Mouse (Mus musculus): ENCODE data around the gene AK157302. TPM values are rescaled to one million over a fixed set of nuclear protein-coding genes. Genes with fewer than 3 reads are reported as not detected.

Gene AK157302
- total RNA-seq, 2 experiments from 2014 or later, result 9.0 to 10.0 TPM

DNA sequence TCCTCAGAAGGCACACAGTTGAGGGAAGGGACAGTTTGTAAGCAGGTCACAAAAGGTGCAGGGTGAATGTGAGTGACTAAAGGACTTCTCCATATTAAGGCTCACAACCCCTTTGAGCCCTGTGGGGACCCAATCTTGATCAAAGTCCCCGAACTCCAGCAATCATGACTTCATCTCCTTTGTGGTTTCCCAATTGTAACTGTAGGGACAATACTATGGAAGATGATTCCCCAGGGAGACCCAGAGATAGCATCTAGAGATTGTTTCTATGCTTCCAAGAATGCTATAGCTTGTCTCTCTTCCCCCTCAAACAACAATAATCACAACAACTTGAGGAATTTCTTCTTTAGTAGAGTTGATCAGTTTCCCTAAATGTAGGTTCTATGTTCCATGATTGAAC lies 47.7 kb downstream of the AK157302 start, which contains the start of gene Olfr1366:
Gene Olfr1366, minus strand, starts transcription at position 101 of the 400 bp plus-strand sequence.
- no peak for DNase-seq (ENCODE audit: low spot score in 2 of 2)

Small RNA genes within 50 kb of the gene (microRNA-seq; reads per million reads assigned to microRNA genes)
- not detected for gene Mir1896

Other genes starting within 250 kb of the AK157302 start
- not detected for gene Gpx5, start 202.5 kb upstream of the AK157302 start, total RNA-seq (2021)
- gene Gpx6, start 183.1 kb upstream of the AK157302 start, total RNA-seq (2021), result under 1 TPM in 1 of 2 experiments, not detected in 1; 0.81 TPM
- gene Olfr1367, start 148.3 kb upstream of the AK157302 start, total RNA-seq (2021), result not detected
- 10 to 100 TPM; 12.0 to 13.0 TPM for gene Zscan12, start 132.4 kb upstream of the AK157302 start, total RNA-seq (2021)
- gene Zkscan3, start 92.5 kb upstream of the AK157302 start, total RNA-seq (2021), result 10 to 100 TPM; 67.9 to 68.8 TPM
- gene Pgbd1, start 54.2 kb upstream of the AK157302 start, total RNA-seq (2021), result under 1 TPM; 0.90 to 0.95 TPM
- gene Zscan26, start 41.5 kb upstream of the AK157302 start, total RNA-seq (2021), result 10 to 100 TPM; 38.2 to 41.0 TPM
- 1 to 10 TPM; 1.8 TPM for gene Nkapl, start 26.7 kb upstream of the AK157302 start, total RNA-seq (2021)
- gene Zkscan4, start 16.3 kb upstream of the AK157302 start, total RNA-seq (2021), result 1 to 10 TPM; 6.1 to 6.5 TPM
- not detected for gene Gm10065, start 15.8 kb upstream of the AK157302 start, total RNA-seq (2021)
- 10 to 100 TPM; 83.5 to 90.6 TPM for gene Gm11273, start 6.2 kb downstream of the AK157302 start, total RNA-seq (2021)
- gene Zkscan8, start 35.9 kb downstream of the AK157302 start, total RNA-seq (2021), result 10 to 100 TPM; 27.8 to 30.2 TPM
- gene Olfr1366, start 47.6 kb downstream of the AK157302 start, total RNA-seq (2021), result not detected
- gene Olfr1535, start 64.7 kb downstream of the AK157302 start, total RNA-seq (2021), result not detected
- gene Olfr1364, start 86.5 kb downstream of the AK157302 start, total RNA-seq (2021), result not detected
- not detected for gene Olfr1362, start 118.8 kb downstream of the AK157302 start, total RNA-seq (2021)
- under 1 TPM in 1 of 2 experiments, not detected in 1; 0.08 TPM for gene Olfr11, start 147.3 kb downstream of the AK157302 start, total RNA-seq (2021)
- not detected for gene Olfr1361, start 168.2 kb downstream of the AK157302 start, total RNA-seq (2021)
- not detected for gene Olfr1360, start 182.2 kb downstream of the AK157302 start, total RNA-seq (2021)
- not detected for gene Olfr1359, start 202.9 kb downstream of the AK157302 start, total RNA-seq (2021)
- 100 to 1,000 TPM; 453 to 539 TPM for gene Hist1h2bl, start 220.9 kb downstream of the AK157302 start, total RNA-seq (2021)
- 100 to 1,000 TPM; 319 to 362 TPM for gene Hist1h2ai, start 221.2 kb downstream of the AK157302 start, total RNA-seq (2021)
- 100 to 1,000 TPM; 643 to 717 TPM for gene Hist1h3h, start 222.4 kb downstream of the AK157302 start, total RNA-seq (2021)
- gene Hist1h2bm, start 226.8 kb downstream of the AK157302 start, total RNA-seq (2021), result 100 to 1,000 TPM; 142 to 169 TPM
- 100 to 1,000 TPM in 1 of 2 experiments, 10 to 100 TPM in 1; 89.5 to 116 TPM for gene Hist1h4j, start 239.8 kb downstream of the AK157302 start, total RNA-seq (2021)

All from adrenal gland, postnatal 4 days (tissue).